Mouse (Mus musculus): ENCODE data around the gene Lrmda. TPM values are rescaled to one million over a fixed set of nuclear protein-coding genes. Genes with fewer than 3 reads are reported as not detected.

Lrmda gene
- polyA plus RNA-seq, 1 experiment from 2014 or later: 0.66 TPM

GRCm38 (mm10) chr14:22549166-22549565 is 529.7 kb downstream of the Lrmda start:
- Histone ChIP-seq H3K27me3 (ENCODE audit: control insufficient read depth, insufficient read depth, low read length) (no peaks in the 10 kb centered on the region), H3K4me2 (ENCODE audit: low read depth) (no peak overlapping the region), H3K9ac (ENCODE audit: low read length) (no peak overlapping the region), H3K4me3 (ENCODE audit: low read depth, low read length) (no peak overlapping the region), H3K36me3 (ENCODE audit: control insufficient read depth, insufficient read depth, low read length) (no peaks in the 10 kb centered on the region), H3K27ac (ENCODE audit: low read depth, low read length) (no peak overlapping the region), H3K4me1 (ENCODE audit: control insufficient read depth, insufficient read depth, low read length) (peaks cover 15% of the 10 kb centered on the region), H3K9me3 (ENCODE audit: control insufficient read depth, low read length) (no peaks in the 10 kb centered on the region)
- DNase-seq (ENCODE audit: low spot score) (no peak), ATAC-seq (ENCODE audit: insufficient read depth, low FRiP score, low TSS enrichment) (no peak)
- WGBS: 84% methylated on average over 2 of the region's 2 CpGs

DNA sequence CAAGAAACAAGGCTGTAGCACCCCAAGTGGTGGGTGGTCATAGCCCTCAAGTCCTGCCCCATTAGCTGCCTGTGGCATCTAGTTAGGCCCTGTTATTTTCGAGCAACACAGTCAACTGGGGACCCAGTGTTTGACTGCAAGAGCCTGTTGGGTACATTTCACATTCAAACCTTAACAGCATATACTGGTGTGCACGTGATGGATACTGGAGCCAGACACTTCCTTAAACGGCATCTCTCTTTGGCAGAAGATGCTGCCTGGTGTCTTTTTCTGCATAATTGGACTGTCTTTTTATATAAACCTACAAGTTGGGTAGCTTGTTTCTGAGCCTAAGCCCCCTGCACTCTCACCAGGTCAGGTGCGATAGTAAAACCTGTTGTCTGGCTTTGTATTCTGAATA is 532.8 kb downstream of the Lrmda start:
- H3K9ac ChIP-seq (ENCODE audit: low read length): no peak overlapping the region
- WGBS: 83% methylated on average over 4 of the region's 4 CpGs
- no peaks in the 10 kb centered on the region for H3K27me3 ChIP-seq (ENCODE audit: control insufficient read depth, insufficient read depth, low read length)
- H3K4me3 ChIP-seq (ENCODE audit: low read depth, low read length): no peak overlapping the region
- H3K36me3 ChIP-seq (ENCODE audit: control insufficient read depth, insufficient read depth, low read length): no peaks in the 10 kb centered on the region
- H3K4me1 ChIP-seq (ENCODE audit: control insufficient read depth, insufficient read depth, low read length): no peaks in the 10 kb centered on the region
- no peak for DNase-seq (ENCODE audit: low spot score)
- no peaks in the 10 kb centered on the region for H3K9me3 ChIP-seq (ENCODE audit: control insufficient read depth, low read length)
- no peak overlapping the region for H3K27ac ChIP-seq (ENCODE audit: low read depth, low read length)
- no peak for ATAC-seq (ENCODE audit: insufficient read depth, low FRiP score, low TSS enrichment)
- H3K4me2 ChIP-seq (ENCODE audit: low read depth): no peak overlapping the region

DNA sequence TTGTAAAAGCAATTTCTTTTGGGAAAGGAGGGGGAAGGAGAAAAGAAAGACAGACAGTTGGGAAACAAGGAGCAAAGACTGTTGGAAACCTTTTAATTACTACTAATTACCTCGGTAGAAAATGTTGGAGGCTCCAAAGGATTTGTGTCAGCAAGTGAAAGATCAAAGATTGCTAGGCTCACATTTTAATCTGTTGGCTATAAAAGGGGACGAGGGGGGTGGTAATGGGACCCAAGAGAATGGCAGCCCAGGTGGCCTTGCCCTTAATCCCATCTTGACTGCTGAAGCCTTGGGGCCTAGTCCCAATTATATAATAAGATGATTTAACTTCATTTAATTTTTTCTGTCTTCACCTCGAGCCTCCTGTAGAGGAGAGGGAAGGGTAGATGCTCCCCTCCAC is 533.3 kb downstream of the Lrmda start:
- ATAC-seq (ENCODE audit: insufficient read depth, low FRiP score, low TSS enrichment) (no peak), DNase-seq (ENCODE audit: low spot score) (no peak)
- Histone ChIP-seq H3K4me2 (ENCODE audit: low read depth) (no peak overlapping the region), H3K27me3 (ENCODE audit: control insufficient read depth, insufficient read depth, low read length) (no peaks in the 10 kb centered on the region), H3K36me3 (ENCODE audit: control insufficient read depth, insufficient read depth, low read length) (no peaks in the 10 kb centered on the region), H3K4me3 (ENCODE audit: low read depth, low read length) (no peak overlapping the region), H3K9ac (ENCODE audit: low read length) (no peak overlapping the region), H3K9me3 (ENCODE audit: control insufficient read depth, low read length) (no peaks in the 10 kb centered on the region), H3K27ac (ENCODE audit: low read depth, low read length) (no peak overlapping the region), H3K4me1 (ENCODE audit: control insufficient read depth, insufficient read depth, low read length) (no peaks in the 10 kb centered on the region)
- 37% methylated on average over 3 of the region's 3 CpGs for WGBS

DNA sequence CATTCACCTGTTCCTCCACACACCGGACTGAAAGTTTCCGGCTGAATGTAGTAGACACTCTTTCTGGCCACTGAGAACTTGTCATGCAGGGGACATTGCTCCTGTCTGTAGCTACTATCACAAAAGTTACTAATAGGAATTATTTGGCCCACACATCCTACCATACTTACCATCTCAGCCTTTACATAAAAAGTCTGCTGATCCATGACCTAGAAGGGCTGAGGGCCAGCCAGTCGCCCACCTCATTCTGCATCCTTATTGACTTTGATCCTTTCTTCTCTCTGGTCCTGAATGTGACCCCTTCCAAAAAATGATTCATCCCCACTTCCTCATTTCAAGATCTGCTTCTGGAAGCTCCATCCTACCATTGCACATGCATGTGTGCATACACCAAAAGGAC is 534.2 kb downstream of the Lrmda start:
- no peak for DNase-seq (ENCODE audit: low spot score)
- Histone ChIP-seq H3K27me3 (ENCODE audit: control insufficient read depth, insufficient read depth, low read length) (no peaks in the 10 kb centered on the region), H3K9ac (ENCODE audit: low read length) (no peak overlapping the region), H3K36me3 (ENCODE audit: control insufficient read depth, insufficient read depth, low read length) (no peaks in the 10 kb centered on the region), H3K4me2 (ENCODE audit: low read depth) (no peak overlapping the region), H3K27ac (ENCODE audit: low read depth, low read length) (no peak overlapping the region), H3K9me3 (ENCODE audit: control insufficient read depth, low read length) (no peaks in the 10 kb centered on the region), H3K4me3 (ENCODE audit: low read depth, low read length) (no peak overlapping the region), H3K4me1 (ENCODE audit: control insufficient read depth, insufficient read depth, low read length) (no peaks in the 10 kb centered on the region)
- 94% methylated on average over 3 of the region's 3 CpGs for WGBS
- no peak for ATAC-seq (ENCODE audit: insufficient read depth, low FRiP score, low TSS enrichment)

GRCm38 (mm10) chr14:22572486-22572885 is 553.0 kb downstream of the Lrmda start:
- 74% methylated on average over 5 of the region's 5 CpGs for WGBS
- Histone ChIP-seq H3K9ac (ENCODE audit: low read length) (no peak overlapping the region), H3K4me2 (ENCODE audit: low read depth) (no peak overlapping the region), H3K9me3 (ENCODE audit: control insufficient read depth, low read length) (no peaks in the 10 kb centered on the region), H3K4me3 (ENCODE audit: low read depth, low read length) (no peak overlapping the region), H3K27ac (ENCODE audit: low read depth, low read length) (no peak overlapping the region), H3K4me1 (ENCODE audit: control insufficient read depth, insufficient read depth, low read length) (peaks cover 18% of the 10 kb centered on the region), H3K27me3 (ENCODE audit: control insufficient read depth, insufficient read depth, low read length) (no peaks in the 10 kb centered on the region), H3K36me3 (ENCODE audit: control insufficient read depth, insufficient read depth, low read length) (no peaks in the 10 kb centered on the region)
- no peak for DNase-seq (ENCODE audit: low spot score)
- ATAC-seq (ENCODE audit: insufficient read depth, low FRiP score, low TSS enrichment): no peak

DNA sequence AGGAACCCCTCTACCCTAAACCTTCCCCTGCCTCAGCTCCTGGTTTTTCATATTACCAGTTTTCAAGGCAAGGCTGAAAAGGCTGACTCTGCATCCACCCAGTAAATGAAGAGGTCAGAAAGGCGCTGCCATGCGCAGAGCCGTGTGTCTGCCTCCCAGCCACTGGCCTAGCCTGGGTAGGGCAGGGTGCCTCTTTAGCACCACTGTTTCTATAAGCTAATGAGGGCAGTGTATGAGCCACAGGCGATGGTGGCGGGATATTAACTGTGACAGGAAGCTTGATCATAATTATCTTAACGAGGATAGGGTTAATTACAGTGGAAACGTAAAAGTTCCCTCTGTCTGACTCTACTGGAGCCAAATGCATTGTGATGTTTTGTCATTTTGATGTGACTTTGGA is 554.1 kb downstream of the Lrmda start:
- H3K4me1 ChIP-seq (ENCODE audit: control insufficient read depth, insufficient read depth, low read length): peaks cover 26% of the 10 kb centered on the region
- H3K36me3 ChIP-seq (ENCODE audit: control insufficient read depth, insufficient read depth, low read length): no peaks in the 10 kb centered on the region
- no peaks in the 10 kb centered on the region for H3K27me3 ChIP-seq (ENCODE audit: control insufficient read depth, insufficient read depth, low read length)
- no peak overlapping the region for H3K4me3 ChIP-seq (ENCODE audit: low read depth, low read length)
- H3K27ac ChIP-seq (ENCODE audit: low read depth, low read length): no peak overlapping the region
- no peak overlapping the region for H3K4me2 ChIP-seq (ENCODE audit: low read depth)
- ATAC-seq (ENCODE audit: insufficient read depth, low FRiP score, low TSS enrichment): no peak
- no peak for DNase-seq (ENCODE audit: low spot score)
- WGBS: 81% methylated on average over 7 of the region's 7 CpGs
- no peak overlapping the region for H3K9ac ChIP-seq (ENCODE audit: low read length)
- H3K9me3 ChIP-seq (ENCODE audit: control insufficient read depth, low read length): no peaks in the 10 kb centered on the region

GRCm38 (mm10) chr14:22574006-22574405 is 554.5 kb downstream of the Lrmda start:
- Histone ChIP-seq H3K9me3 (ENCODE audit: control insufficient read depth, low read length) (no peaks in the 10 kb centered on the region), H3K27ac (ENCODE audit: low read depth, low read length) (no peak overlapping the region), H3K27me3 (ENCODE audit: control insufficient read depth, insufficient read depth, low read length) (no peaks in the 10 kb centered on the region), H3K36me3 (ENCODE audit: control insufficient read depth, insufficient read depth, low read length) (no peaks in the 10 kb centered on the region), H3K4me1 (ENCODE audit: control insufficient read depth, insufficient read depth, low read length) (peaks cover 26% of the 10 kb centered on the region), H3K4me2 (ENCODE audit: low read depth) (no peak overlapping the region), H3K9ac (ENCODE audit: low read length) (no peak overlapping the region), H3K4me3 (ENCODE audit: low read depth, low read length) (no peak overlapping the region)
- 83% methylated on average over 4 of the region's 4 CpGs for WGBS
- no peak for ATAC-seq (ENCODE audit: insufficient read depth, low FRiP score, low TSS enrichment)
- no peak for DNase-seq (ENCODE audit: low spot score)

- Histone ChIP-seq H3K9ac (ENCODE audit: low read length) (no peak overlapping the region), H3K36me3 (ENCODE audit: control insufficient read depth, insufficient read depth, low read length) (no peaks in the 10 kb centered on the region), H3K27ac (ENCODE audit: low read depth, low read length) (peak overlapping the region; percentile 45), H3K4me1 (ENCODE audit: control insufficient read depth, insufficient read depth, low read length) (peaks cover 29% of the 10 kb centered on the region), H3K4me3 (ENCODE audit: low read depth, low read length) (no peak overlapping the region), H3K9me3 (ENCODE audit: control insufficient read depth, low read length) (no peaks in the 10 kb centered on the region), H3K27me3 (ENCODE audit: control insufficient read depth, insufficient read depth, low read length) (no peaks in the 10 kb centered on the region), H3K4me2 (ENCODE audit: low read depth) (no peak overlapping the region)
- DNase-seq (ENCODE audit: low spot score) (peak; percentile 52), ATAC-seq (ENCODE audit: insufficient read depth, low FRiP score, low TSS enrichment) (no peak)
- 15% methylated on average over 6 of the region's 6 CpGs for WGBS
Observed at GRCm38 (mm10) chr14:22576441-22576840, 556.9 kb downstream of the Lrmda start.

- DNase-seq (ENCODE audit: low spot score) (peak; percentile 90), ATAC-seq (ENCODE audit: insufficient read depth, low FRiP score, low TSS enrichment) (peak; percentile 79)
- H3K4me1 ChIP-seq (ENCODE audit: control insufficient read depth, insufficient read depth, low read length): peaks cover 29% of the 10 kb centered on the region
- peak overlapping the region; percentile 77 for H3K27ac ChIP-seq (ENCODE audit: low read depth, low read length)
- no peaks in the 10 kb centered on the region for H3K36me3 ChIP-seq (ENCODE audit: control insufficient read depth, insufficient read depth, low read length)
- WGBS: 8% methylated on average over 13 of the region's 13 CpGs
- no peak overlapping the region for H3K9ac ChIP-seq (ENCODE audit: low read length)
- H3K9me3 ChIP-seq (ENCODE audit: control insufficient read depth, low read length): no peaks in the 10 kb centered on the region
- H3K4me2 ChIP-seq (ENCODE audit: low read depth): peak overlapping the region; percentile 29
- no peaks in the 10 kb centered on the region for H3K27me3 ChIP-seq (ENCODE audit: control insufficient read depth, insufficient read depth, low read length)
- no peak overlapping the region for H3K4me3 ChIP-seq (ENCODE audit: low read depth, low read length)
Observed at GRCm38 (mm10) chr14:22577411-22578037, 558.0 kb downstream of the Lrmda start.

Data from neural tube, embryonic 11.5 days (tissue).